Mouse (Mus musculus): ENCODE measurements around the gene Rai14.

The Rai14 gene

GRCm38 (mm10) chr15:10714409-10715138 lies at the start of gene Rai14:
Gene Rai14, minus strand, starts transcription at chr15:10714624.
- peak; percentile 4 to 23 for DNase-seq (ENCODE audit: low spot score in 2 of 2)

GRCm38 (mm10) chr15:10761441-10761840 lies 47.0 kb upstream of the Rai14 start:
- DNase-seq (ENCODE audit: low spot score in 2 of 2) = no peak

- DNase-seq (ENCODE audit: low spot score in 2 of 2) = no peak
Observed at GRCm38 (mm10) chr15:10760006-10760405, 45.6 kb upstream of the Rai14 start.

GRCm38 (mm10) chr15:10759440-10759839 lies 45.0 kb upstream of the Rai14 start:
- no peak for DNase-seq (ENCODE audit: low spot score in 2 of 2)

- DNase-seq (ENCODE audit: low spot score in 2 of 2) = no peak
Observed at GRCm38 (mm10) chr15:10758808-10759207, 44.4 kb upstream of the Rai14 start.

- no peak for DNase-seq (ENCODE audit: low spot score in 2 of 2)
Observed at GRCm38 (mm10) chr15:10751141-10751540, 36.7 kb upstream of the Rai14 start.

GRCm38 (mm10) chr15:10750339-10750738 lies 35.9 kb upstream of the Rai14 start:
- no peak for DNase-seq (ENCODE audit: low spot score in 2 of 2)

GRCm38 (mm10) chr15:10749678-10750077 lies 35.3 kb upstream of the Rai14 start:
- no peak for DNase-seq (ENCODE audit: low spot score in 2 of 2)

- no peak for DNase-seq (ENCODE audit: low spot score in 2 of 2)
Observed at GRCm38 (mm10) chr15:10747638-10748037, 33.2 kb upstream of the Rai14 start.

- no peak for DNase-seq (ENCODE audit: low spot score in 2 of 2)
Observed at GRCm38 (mm10) chr15:10747226-10747625, 32.8 kb upstream of the Rai14 start.

GRCm38 (mm10) chr15:10746303-10747051 lies 32.1 kb upstream of the Rai14 start:
- DNase-seq (ENCODE audit: low spot score in 2 of 2) = no peak

- no peak for DNase-seq (ENCODE audit: low spot score in 2 of 2)
Observed at GRCm38 (mm10) chr15:10742441-10742840, 28.0 kb upstream of the Rai14 start.

- DNase-seq (ENCODE audit: low spot score in 2 of 2) = no peak
Observed at GRCm38 (mm10) chr15:10739279-10739678, 24.9 kb upstream of the Rai14 start.

- no peak for DNase-seq (ENCODE audit: low spot score in 2 of 2)
Observed at GRCm38 (mm10) chr15:10738354-10739142, 24.1 kb upstream of the Rai14 start.

- DNase-seq (ENCODE audit: low spot score in 2 of 2) = no peak
Observed at GRCm38 (mm10) chr15:10735948-10736347, 21.5 kb upstream of the Rai14 start.

GRCm38 (mm10) chr15:10735216-10735615 lies 20.8 kb upstream of the Rai14 start:
- DNase-seq (ENCODE audit: low spot score in 2 of 2) = no peak

- no peak for DNase-seq (ENCODE audit: low spot score in 2 of 2)
Observed at GRCm38 (mm10) chr15:10731398-10731797, 17.0 kb upstream of the Rai14 start.

GRCm38 (mm10) chr15:10726272-10726671 lies 11.8 kb upstream of the Rai14 start:
- DNase-seq (ENCODE audit: low spot score in 2 of 2) = no peak

- DNase-seq (ENCODE audit: low spot score in 2 of 2) = no peak
Observed at GRCm38 (mm10) chr15:10724857-10725256, 10.4 kb upstream of the Rai14 start.

GRCm38 (mm10) chr15:10723507-10723906 lies 9.1 kb upstream of the Rai14 start:
- DNase-seq (ENCODE audit: low spot score in 2 of 2) = no peak

GRCm38 (mm10) chr15:10722629-10723339 lies 8.4 kb upstream of the Rai14 start:
- DNase-seq (ENCODE audit: low spot score in 2 of 2) = no peak
